Mouse (Mus musculus) midbrain, postnatal 0 days (tissue): ENCODE results near the gene Hrh3. TPM values are rescaled to one million over a fixed set of nuclear protein-coding genes. Genes with fewer than 3 reads are reported as not detected.

Experiments
- ATAC-seq: fragments of 200-750 bp; cut with Nextera tagmentation; 2 replicates; pipeline ENCODE4 v1.8.0; 2017; ENCODE audit warnings: moderate number of reproducible peaks, mild to moderate bottlenecking, moderate TSS enrichment, moderate library complexity; ENCODE audit not compliant: low FRiP score
- DNase-seq: peaks from one replicate; pipeline ENCODE4 v3.0.0-alpha.2; 2015; ENCODE audit warnings: low spot score
- H3K27ac ChIP-seq: fragments of 300-500 bp; sonication (generic); 2 replicates; pipeline ENCODE4 v1.5.1; 2014; ENCODE audit warnings: low read depth, mild to moderate bottlenecking, low read length, mixed read lengths
- H3K27me3 ChIP-seq: fragments of 300-500 bp; sonication (generic); 2 replicates; pipeline ENCODE4 v1.6.1; 2014; ENCODE audit warnings: low read length, control low read depth, mixed read lengths; ENCODE audit not compliant: insufficient read depth
- H3K36me3 ChIP-seq: fragments of 300-500 bp; sonication (generic); 2 replicates; pipeline ENCODE4 v1.6.1; 2014; ENCODE audit warnings: low read length, control low read depth, mixed read lengths; ENCODE audit not compliant: insufficient read depth
- H3K4me1 ChIP-seq: fragments of 300-500 bp; sonication (generic); 2 replicates; pipeline ENCODE4 v1.6.1; 2014; ENCODE audit warnings: mild to moderate bottlenecking, control low read depth, antibody characterized with exemption, low read length, mixed read lengths; ENCODE audit not compliant: insufficient read depth
- H3K4me2 ChIP-seq: fragments of 300-500 bp; sonication (generic); 2 replicates; pipeline ENCODE4 v1.6.1; 2014; ENCODE audit warnings: low read depth, mild to moderate bottlenecking, low read length, mixed read lengths; ENCODE audit not compliant: poor library complexity, severe bottlenecking
- H3K4me3 ChIP-seq: fragments of 300-500 bp; sonication (generic); 2 replicates; pipeline ENCODE4 v1.5.1; 2014; ENCODE audit warnings: low read depth, mild to moderate bottlenecking, low read length, moderate library complexity
- H3K9ac ChIP-seq: fragments of 300-500 bp; sonication (generic); replicated peaks from 2 replicates; pipeline ENCODE4 v1.6.1; 2014; ENCODE audit warnings: mild to moderate bottlenecking, low read length, moderate library complexity, mixed read lengths; ENCODE audit not compliant: poor library complexity, severe bottlenecking
- H3K9me3 ChIP-seq: fragments of 300-500 bp; sonication (generic); 2 replicates; pipeline ENCODE4 v1.6.1; 2016; ENCODE audit warnings: low read length, control low read depth
- CTCF ChIP-seq: IDR thresholded peaks from 2 replicates; pipeline ENCODE4 v1.5.1; 2016; ENCODE audit warnings: antibody characterized with exemption, mild to moderate bottlenecking
- WGBS: fragments of 180-500 bp; shearing (Covaris S2); extraction: QIAGEN DNeasy Blood & Tissue Kit; methylation state at CpG from one replicate; pipeline ENCODE4 v1.1.7; 2014; 5-methylcytosine and 5-hydroxymethylcytosine counted together
- polyA plus RNA-seq: library from polyadenylated mRNA; unstranded; fragments of >200 nt; fragmentation: Nextera tagmentation; extraction: Ambion mirVana; gene quantifications from 2 replicates; pipeline ENCODE4 v1.2.1, GENCODE M21; 2015
- total RNA-seq: library from RNA; depleted of rRNA; stranded (reverse); fragments of >200 nt; gene quantifications from 2 replicates; pipeline ENCODE4 v1.2.3, GENCODE M21; 2014

Hrh3 gene
- total and polyA plus RNA-seq, 2 experiments from 2014 or later = 6.2 to 9.3 TPM

DNA sequence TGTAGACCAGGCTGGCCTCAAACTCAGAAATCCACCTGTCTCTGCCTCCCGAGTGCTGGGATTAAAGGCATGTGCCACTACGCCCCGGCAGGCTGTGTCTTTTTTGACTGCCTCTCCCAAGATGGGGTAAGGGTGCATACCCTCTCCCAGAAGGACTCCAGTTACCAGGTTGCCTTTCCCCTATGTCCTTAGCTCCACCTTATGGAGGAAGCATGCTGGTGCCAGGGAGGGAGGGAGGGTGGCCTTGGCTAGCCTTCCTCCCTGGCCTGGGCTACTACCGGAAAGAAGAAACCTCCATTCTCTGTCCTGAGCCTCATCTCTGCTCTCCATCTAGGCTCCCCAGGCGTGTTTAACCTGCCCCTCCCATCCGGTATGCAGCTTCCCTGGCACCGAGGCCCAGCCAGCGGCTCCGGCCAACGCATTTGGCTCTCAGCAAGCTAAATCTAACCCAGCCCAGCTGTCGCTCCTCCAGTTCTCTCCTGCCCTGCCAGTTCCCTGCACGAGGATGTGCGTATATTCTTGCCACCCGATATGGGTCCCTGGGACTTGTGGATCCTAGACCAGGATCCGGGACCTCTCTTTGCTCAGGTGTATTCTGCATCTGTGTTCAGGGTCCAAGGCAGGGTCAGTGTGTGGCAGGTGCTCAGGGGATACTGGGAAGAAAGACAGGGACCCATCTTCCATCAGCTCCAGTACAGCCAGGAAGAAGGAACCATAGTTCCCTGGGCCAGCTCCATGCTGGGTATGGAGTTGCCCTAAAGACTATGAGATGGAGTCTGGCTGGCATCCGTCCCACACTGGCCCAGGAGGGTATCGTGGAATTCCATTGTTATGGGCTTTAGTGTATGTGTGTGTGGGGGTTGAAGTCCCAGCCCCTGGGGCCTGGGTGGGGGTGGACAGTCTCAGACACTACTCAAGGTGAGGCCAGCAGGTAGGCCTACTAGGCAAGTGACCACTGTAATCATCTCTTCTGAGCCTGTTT, 9.9 kb upstream of the Hrh3 start:
- Histone ChIP-seq H3K9ac (no peak overlapping the region), H3K36me3 (no peaks in the 10 kb centered on the region), H3K27me3 (no peaks in the 10 kb centered on the region), H3K4me1 (peaks cover 18% of the 10 kb centered on the region), H3K27ac (no peak overlapping the region), H3K4me3 (no peak overlapping the region), H3K4me2 (no peak overlapping the region), H3K9me3 (no peaks in the 10 kb centered on the region)
- WGBS = 54% methylated on average over 17 of the region's 17 CpGs
- peak; percentile 39; the same call in 1 of the 2 replicates for TF ChIP-seq CTCF
- ATAC-seq = no peak
- DNase-seq = peak; percentile 80

DNA sequence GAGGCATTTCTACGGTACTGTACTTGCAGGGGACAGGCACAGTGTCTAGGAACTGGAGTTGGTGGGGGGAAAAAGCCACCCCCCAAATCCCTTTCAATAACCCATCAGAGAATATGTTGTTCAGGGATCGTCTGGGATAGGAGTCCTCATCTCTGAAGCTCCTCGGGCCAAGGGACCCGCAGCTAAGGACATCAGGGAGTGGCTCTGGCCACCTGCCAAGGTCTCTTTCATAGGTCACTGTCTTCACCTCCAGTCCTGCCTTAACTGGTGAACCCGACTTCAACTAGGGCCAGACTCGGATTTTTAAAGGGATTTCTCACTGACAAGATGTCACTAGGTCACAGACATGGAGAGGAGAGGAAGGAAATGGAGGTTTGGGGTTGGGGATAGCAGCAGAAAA, 4.0 kb upstream of the Hrh3 start:
- DNase-seq = no peak

DNA sequence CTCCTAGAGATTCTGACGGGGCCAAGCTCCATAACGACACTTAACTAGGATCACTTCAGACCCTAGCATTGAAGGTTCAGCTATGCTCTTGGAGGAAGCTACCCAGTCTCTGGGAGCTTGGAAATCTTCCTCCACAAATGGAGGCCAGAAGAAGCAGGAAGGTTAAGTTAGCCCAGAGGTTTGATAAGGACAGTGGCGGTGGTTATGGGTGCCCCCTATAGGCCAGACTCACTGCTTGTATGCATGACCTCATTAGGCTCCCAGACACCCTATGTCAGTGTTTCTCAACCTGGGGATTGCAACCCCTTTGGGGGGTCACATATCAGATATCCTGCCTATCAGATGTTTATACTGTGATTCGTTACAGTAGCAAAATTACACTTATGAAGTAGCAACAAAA, 2.8 kb upstream of the Hrh3 start:
- no peak overlapping the region for H3K4me2 ChIP-seq
- 66% methylated on average over 4 of the region's 4 CpGs for WGBS
- H3K36me3 ChIP-seq = no peaks in the 10 kb centered on the region
- no peak overlapping the region for H3K4me3 ChIP-seq
- no peaks in the 10 kb centered on the region for H3K9me3 ChIP-seq
- TF ChIP-seq CTCF = peak; percentile 32
- no peak overlapping the region for H3K9ac ChIP-seq
- H3K27me3 ChIP-seq = peaks cover 4% of the 10 kb centered on the region; the same call in 1 of the 2 replicates
- no peak overlapping the region for H3K27ac ChIP-seq
- DNase-seq (no peak), ATAC-seq (no peak)
- H3K4me1 ChIP-seq = no peaks in the 10 kb centered on the region

More for the DNA sequence above, 4.0 kb upstream of the Hrh3 start:
- Histone ChIP-seq H3K9me3 (no peaks in the 10 kb centered on the region), H3K27me3 (peaks cover 4% of the 10 kb centered on the region; the same call in 1 of the 2 replicates), H3K9ac (no peak overlapping the region), H3K27ac (no peak overlapping the region), H3K4me3 (no peak overlapping the region), H3K36me3 (no peaks in the 10 kb centered on the region), H3K4me1 (no peaks in the 10 kb centered on the region), H3K4me2 (no peak overlapping the region)
- WGBS = 77% methylated on average over 6 of the region's 6 CpGs
- no peak for TF ChIP-seq CTCF
- ATAC-seq = no peak

DNA sequence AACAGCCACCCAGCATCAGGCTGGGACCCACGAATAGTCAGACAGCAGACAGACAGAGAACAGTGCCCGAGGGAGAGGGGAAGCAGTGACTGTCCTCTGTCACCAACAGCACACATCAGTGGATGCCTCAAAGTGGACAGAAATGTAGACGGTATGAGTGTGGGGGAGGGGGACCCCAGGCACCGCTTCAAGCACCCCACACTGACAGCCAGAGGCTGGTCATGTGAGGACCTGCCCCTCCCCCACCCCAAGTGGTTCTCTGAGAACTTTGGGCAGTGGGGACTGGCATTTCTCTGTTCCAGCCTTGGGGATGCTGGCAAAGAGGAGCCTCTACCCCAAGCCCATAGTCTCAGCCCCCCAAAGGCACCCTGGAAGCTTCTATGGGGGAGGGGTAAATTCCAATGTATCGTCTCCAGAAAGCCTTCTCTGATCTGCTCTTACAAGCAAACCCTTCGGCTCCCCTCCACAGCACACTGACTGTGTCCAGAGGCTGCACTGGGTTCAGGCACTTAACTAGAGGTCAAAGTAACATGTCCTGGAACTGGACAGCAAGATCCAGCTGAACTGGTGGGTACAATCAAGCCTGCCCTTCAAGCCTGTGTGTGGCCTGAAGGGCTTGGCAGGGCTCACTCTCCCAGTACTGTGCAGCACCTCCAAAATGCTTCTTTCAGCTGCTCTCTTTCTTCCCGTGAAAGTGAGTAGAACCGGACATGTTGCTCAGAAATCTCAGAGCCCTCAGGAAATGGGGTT, 1.3 kb upstream of the Hrh3 start:
- DNase-seq = no peak
- 26% methylated on average over 8 of the region's 8 CpGs for WGBS
- H3K9me3 ChIP-seq = no peaks in the 10 kb centered on the region

DNA sequence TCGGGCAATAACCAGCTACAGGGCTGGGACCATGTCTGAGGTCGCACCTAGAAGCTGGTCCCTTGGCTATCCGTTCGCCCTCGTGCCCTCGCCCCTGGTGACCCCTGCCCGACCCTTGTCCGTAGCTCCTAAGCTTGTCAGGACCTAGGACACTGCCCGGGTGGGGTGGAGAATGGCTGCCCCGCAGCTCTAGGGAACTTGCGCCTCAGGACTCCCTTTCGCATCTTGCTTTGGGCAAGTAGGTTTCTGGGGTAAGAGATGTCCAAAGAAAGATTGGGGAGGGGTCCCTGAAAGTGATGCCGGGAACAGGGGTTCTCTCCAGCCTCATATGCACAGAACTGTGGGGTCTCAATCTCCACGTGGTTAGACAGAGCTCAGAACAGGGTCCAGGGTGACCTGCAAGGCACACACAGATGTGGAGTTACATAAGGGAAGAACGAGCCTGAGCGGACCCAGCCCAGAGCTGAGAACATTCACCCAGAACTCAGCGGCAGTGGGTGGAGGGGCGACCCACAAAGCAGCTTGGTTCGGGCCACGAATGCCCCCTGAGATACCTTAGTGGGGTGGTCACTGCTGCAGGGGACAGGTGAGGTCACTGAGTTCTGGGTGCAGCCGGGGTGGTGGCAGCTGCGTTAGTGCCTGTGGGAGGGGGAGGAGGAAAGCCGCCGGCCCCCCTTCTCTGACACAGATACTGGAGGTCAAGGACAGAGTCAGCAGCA, 530 bp upstream of the Hrh3 start:
- peaks cover 13% of the 10 kb centered on the region; the same call in 1 of the 2 replicates for H3K27me3 ChIP-seq
- H3K4me1 ChIP-seq = no peaks in the 10 kb centered on the region
- no peaks in the 10 kb centered on the region for H3K36me3 ChIP-seq
- no peak for TF ChIP-seq CTCF
- H3K9ac ChIP-seq = peak overlapping the region; percentile 59
- no peaks in the 10 kb centered on the region for H3K9me3 ChIP-seq
- H3K4me2 ChIP-seq = peak overlapping the region; percentile 93
- WGBS = 7% methylated on average over 24 of the region's 24 CpGs
- ATAC-seq = no peak
- peak overlapping the region; percentile 58 for H3K4me3 ChIP-seq
- H3K27ac ChIP-seq = no peak overlapping the region
- no peak for DNase-seq

More for the DNA sequence above, 1.3 kb upstream of the Hrh3 start:
- H3K27me3 ChIP-seq = peaks cover 12% of the 10 kb centered on the region; the same call in 1 of the 2 replicates
- no peak for TF ChIP-seq CTCF
- no peak overlapping the region for H3K27ac ChIP-seq
- no peak overlapping the region for H3K4me2 ChIP-seq
- H3K9ac ChIP-seq = no peak overlapping the region
- H3K4me3 ChIP-seq = no peak overlapping the region
- H3K36me3 ChIP-seq = no peaks in the 10 kb centered on the region
- H3K4me1 ChIP-seq = no peaks in the 10 kb centered on the region
- no peak for ATAC-seq
